Comparison of ENCODE assay signal across 23 mouse cellular contexts in genomic region chr3:66514587-66514986, GRCm38 (mm10).
DNase-seq lines count a peak whose midpoint lies in the region; ATAC-seq and TF ChIP-seq lines count a peak whose summit lies in the region.
"Had no signal": no experiment of that assay in that cellular context is flagged by ENCODE, and none has a peak within 500 bp of the region (broad histone marks: within the 10 kb centered on the region; RNA-seq: fewer than 3 reads in every experiment).

No protein-coding gene starts in this region.

- no peak overlapping the region for H3K4me2 ChIP-seq in liver, embryonic 11.5 days

- ATAC-seq in megakaryocyte progenitor cell, adult 5-6 weeks (replicated peaks; ENCODE audit: poor library complexity): 0 out of 2 replicates have a peak, but pooled peaks have one; percentile 14
- no peak for ATAC-seq in liver, embryonic 11.5 days (replicated peaks; ENCODE audit: low FRiP score)
- ATAC-seq: activated CD4-positive, CD25-positive, alpha-beta regulatory T cell, adult 4 months; CD4-positive, CD25-positive, alpha-beta regulatory T cell, adult 4 months; Patski had no signal

- H3K27me3 ChIP-seq in MEL (ENCODE audit: control insufficient read depth in 1 of 2, insufficient read depth in 2 of 2, low read length in 2 of 2): no peaks in the 10 kb centered on the region
- no peaks in the 10 kb centered on the region for H3K27me3 ChIP-seq in liver, embryonic 11.5 days (replicated peaks; ENCODE audit: control insufficient read depth, insufficient read depth, low read length)
- H3K27me3 ChIP-seq: CH12.LX had no signal

- H3K9me3 ChIP-seq in MEL (replicated peaks; ENCODE audit: insufficient read depth, low read length): no peaks in the 10 kb centered on the region
- H3K9me3 ChIP-seq in liver, embryonic 11.5 days (ENCODE audit: control insufficient read depth, low read length): no peaks in the 10 kb centered on the region
- H3K9me3 ChIP-seq: G1E had no signal

- WGBS in liver, embryonic 11.5 days: 73% methylated on average over 8 of the region's 8 CpGs

- TF ChIP-seq POLR2A in MEL (IDR thresholded peaks at IDR 0.05; ENCODE audit: control insufficient read depth in 1 of 2, insufficient read depth in 1 of 2, low read depth in 1 of 2, low read length in 2 of 2, poor library complexity in 1 of 2): no peak

- no peak overlapping the region for H3K4me3 ChIP-seq in MEL (ENCODE audit: control insufficient read depth in 1 of 2, insufficient read depth in 1 of 2, low read depth in 2 of 2, low read length in 2 of 2)
- H3K4me3 ChIP-seq in liver, embryonic 11.5 days (ENCODE audit: low read depth, low read length): no peak overlapping the region

- no peak for TF ChIP-seq RAD21 in MEL (IDR thresholded peaks at IDR 0.05; ENCODE audit: low read depth, low read length)

- H3K36me3 ChIP-seq in MEL (ENCODE audit: control insufficient read depth in 1 of 2, insufficient read depth in 2 of 2, low read length in 2 of 2): peaks cover 0 to 40% of the 10 kb centered on the region in 2 experiments; a peak in 2 of 4 replicates
- no peaks in the 10 kb centered on the region for H3K36me3 ChIP-seq in liver, embryonic 11.5 days (ENCODE audit: control insufficient read depth, insufficient read depth, low read length)
- H3K36me3 ChIP-seq: G1E had no signal

- no peak for TF ChIP-seq CTCF in MEL (IDR thresholded peaks at IDR 0.05 in 2 of 3, conservative IDR thresholded peaks at IDR 0.05 in 1 of 3; ENCODE audit: control insufficient read depth in 1 of 3, insufficient read depth in 1 of 3, low read depth in 2 of 3, low read length in 3 of 3, poor library complexity in 1 of 3, severe bottlenecking in 1 of 3)

- DNase-seq in MEL (ENCODE audit: low read depth, low spot score): peak; percentile 40
- peak; percentile 6 for DNase-seq in MEL-GATA-1-ER (ENCODE audit: extremely low read depth, low read depth)
- no peak for DNase-seq in liver, embryonic 11.5 days (ENCODE audit: low spot score)
- DNase-seq in layer of hippocampus, adult 18-20 months (ENCODE audit: low spot score in 2 of 2): no peak
- no peak for DNase-seq in adrenal gland, adult 2 months
- DNase-seq: adrenal gland, adult 8-10 months; adrenal gland, postnatal 10 days; adrenal gland, postnatal 14 days; adrenal gland, postnatal 25 days; adrenal gland, postnatal 36 days; B cell, adult 2 months; cerebellum, adult 11 months; cerebellum, adult 11-12 months; cerebellum, adult 18-20 months; cerebellum, adult 2 months; cerebellum, adult 8-10 months; cerebellum, adult 9-10 months had no signal

- H3K4me1 ChIP-seq in MEL (ENCODE audit: control insufficient read depth in 1 of 2, insufficient read depth in 2 of 2, low read length in 2 of 2): peaks cover 23 to 40% of the 10 kb centered on the region in 2 experiments
- peaks cover 11% of the 10 kb centered on the region; the same call in 1 of the 2 replicates for H3K4me1 ChIP-seq in liver, embryonic 11.5 days (replicated peaks; ENCODE audit: control insufficient read depth, insufficient read depth, low read length)

- no peak overlapping the region for H3K9ac ChIP-seq in MEL (ENCODE audit: control insufficient read depth, low read depth, low read length, poor library complexity, severe bottlenecking)
- H3K9ac ChIP-seq in liver, embryonic 11.5 days (ENCODE audit: low read depth, low read length): no peak overlapping the region

- no peak overlapping the region for H3K27ac ChIP-seq in MEL (ENCODE audit: control insufficient read depth, low read depth, low read length)
- no peak overlapping the region for H3K27ac ChIP-seq in liver, embryonic 11.5 days (ENCODE audit: low read depth, low read length)

- H3K79me2 ChIP-seq in MEL (ENCODE audit: control insufficient read depth, insufficient read depth, low read length, poor library complexity): no peaks in the 10 kb centered on the region

- peak; percentile 24 to 53; a peak in 2 of 4 replicates for TF ChIP-seq EP300 in MEL (IDR thresholded peaks at IDR 0.05; ENCODE audit: low read depth in 1 of 2, low read length in 2 of 2)

TF ChIP-seq in MEL, 35 proteins besides CTCF, POLR2A, EP300 and RAD21:
- peak; percentile 79 for TF ChIP-seq MYC (IDR thresholded peaks at IDR 0.05; ENCODE audit: low read depth, low read length)
- peak; percentile 20; the same call in 1 of the 2 replicates for TF ChIP-seq TAL1 (IDR thresholded peaks at IDR 0.05; ENCODE audit: low read length)
- TF ChIP-seq TCF12 (IDR thresholded peaks at IDR 0.05; ENCODE audit: low read depth, low read length): no peak
- TF ChIP-seq GATA1 (IDR thresholded peaks at IDR 0.05; ENCODE audit: low read depth, low read length): 0 out of 2 replicates have a peak, but pooled peaks have one; percentile 36
- peak; percentile 48; the same call in 1 of the 2 replicates for TF ChIP-seq USF1 (IDR thresholded peaks at IDR 0.05; ENCODE audit: low read depth, low read length)
- TF ChIP-seq MAX (IDR thresholded peaks at IDR 0.05; ENCODE audit: low read length): peak; percentile 88
- no peak for TF ChIP-seq E2F4 (IDR thresholded peaks at IDR 0.05; ENCODE audit: borderline replicate concordance, low read depth, low read length)
- TF ChIP-seq NRF1 (IDR thresholded peaks at IDR 0.05; ENCODE audit: insufficient read depth, low read depth, low read length, poor library complexity, severe bottlenecking): no peak
- peak; percentile 53; the same call in 1 of the 2 replicates for TF ChIP-seq MXI1 (IDR thresholded peaks at IDR 0.05; ENCODE audit: low read depth, low read length)
- TF ChIP-seq BHLHE40 (IDR thresholded peaks at IDR 0.05; ENCODE audit: borderline replicate concordance, low read depth, low read length): peak; percentile 35; the same call in 1 of the 2 replicates
- 0 out of 2 replicates have a peak, but pooled peaks have one; percentile 19 for TF ChIP-seq ETS1 (IDR thresholded peaks at IDR 0.05; ENCODE audit: low read depth, low read length)

Comparison
In these comparisons a context has a peak if more than half of its experiments do, and no peak if none do; other contexts are left out.
1. DNase-seq: peak in MEL (single experiment) and MEL-GATA-1-ER (single experiment); none in liver, embryonic 11.5 days (single experiment), layer of hippocampus, adult 18-20 months (0 of 2) and adrenal gland, adult 2 months (single experiment).